Mouse (Mus musculus) ES-Bruce4 (cell line): ENCODE data around the gene Ap3m1. TPM values are rescaled to one million over a fixed set of nuclear protein-coding genes. Genes with fewer than 3 reads are reported as not detected.

ENCODE experiments used
- H3K27ac ChIP-seq: 2 replicates; pipeline ENCODE4 v1.5.1; 2012; ENCODE audit warnings: low read length, inconsistent platforms; ENCODE audit not compliant: insufficient read depth
- H3K27me3 ChIP-seq: 2 replicates; pipeline ENCODE4 v1.6.1; 2012; ENCODE audit warnings: mild to moderate bottlenecking, low read length, inconsistent platforms; ENCODE audit not compliant: control insufficient read depth, poor library complexity, insufficient read depth, severe bottlenecking
- H3K36me3 ChIP-seq: 2 replicates; pipeline ENCODE4 v1.6.1; 2012; ENCODE audit warnings: inconsistent platforms, mild to moderate bottlenecking, low read length, moderate library complexity; ENCODE audit not compliant: control insufficient read depth, poor library complexity, insufficient read depth, severe bottlenecking
- H3K4me1 ChIP-seq: one replicate; pipeline ENCODE4 v1.8.1; 2011; ENCODE audit warnings: low read length; ENCODE audit not compliant: control insufficient read depth, insufficient read depth
- H3K4me3 ChIP-seq: 2 replicates; pipeline ENCODE4 v1.5.1; 2011; ENCODE audit warnings: low read depth, mild to moderate bottlenecking, low read length
- H3K9ac ChIP-seq: 2 replicates; pipeline ENCODE4 v1.6.1; 2012; ENCODE audit warnings: low read depth, mild to moderate bottlenecking, inconsistent platforms; ENCODE audit not compliant: poor library complexity, severe bottlenecking
- H3K9me3 ChIP-seq: replicated peaks from 2 replicates; pipeline ENCODE4 v1.6.1; 2012; ENCODE audit warnings: mild to moderate bottlenecking, low read length, inconsistent platforms; ENCODE audit not compliant: control insufficient read depth, poor library complexity, insufficient read depth, severe bottlenecking
- CTCF ChIP-seq: IDR thresholded peaks from one replicate; pipeline ENCODE4 v1.8.1; 2011; ENCODE audit warnings: low read depth, low read length
- EP300 ChIP-seq: IDR thresholded peaks from 2 replicates; pipeline ENCODE4 v1.6.1; 2011; ENCODE audit warnings: low read depth, low read length; ENCODE audit not compliant: insufficient read depth
- POLR2A ChIP-seq: IDR thresholded peaks from one replicate; pipeline ENCODE4 v1.8.1; 2011; ENCODE audit warnings: low read length; ENCODE audit not compliant: insufficient read depth
- polyA plus RNA-seq: library from polyadenylated mRNA; stranded (reverse); fragments of >200 nt; gene quantifications from 2 replicates; pipeline ENCODE4 v1.2.4, GENCODE M21; 2011; ENCODE audit warnings: low read depth; ENCODE audit not compliant: missing spikeins, insufficient read depth, insufficient read length

Ap3m1 gene
- polyA plus RNA-seq, 1 experiment = 103 TPM

DNA sequence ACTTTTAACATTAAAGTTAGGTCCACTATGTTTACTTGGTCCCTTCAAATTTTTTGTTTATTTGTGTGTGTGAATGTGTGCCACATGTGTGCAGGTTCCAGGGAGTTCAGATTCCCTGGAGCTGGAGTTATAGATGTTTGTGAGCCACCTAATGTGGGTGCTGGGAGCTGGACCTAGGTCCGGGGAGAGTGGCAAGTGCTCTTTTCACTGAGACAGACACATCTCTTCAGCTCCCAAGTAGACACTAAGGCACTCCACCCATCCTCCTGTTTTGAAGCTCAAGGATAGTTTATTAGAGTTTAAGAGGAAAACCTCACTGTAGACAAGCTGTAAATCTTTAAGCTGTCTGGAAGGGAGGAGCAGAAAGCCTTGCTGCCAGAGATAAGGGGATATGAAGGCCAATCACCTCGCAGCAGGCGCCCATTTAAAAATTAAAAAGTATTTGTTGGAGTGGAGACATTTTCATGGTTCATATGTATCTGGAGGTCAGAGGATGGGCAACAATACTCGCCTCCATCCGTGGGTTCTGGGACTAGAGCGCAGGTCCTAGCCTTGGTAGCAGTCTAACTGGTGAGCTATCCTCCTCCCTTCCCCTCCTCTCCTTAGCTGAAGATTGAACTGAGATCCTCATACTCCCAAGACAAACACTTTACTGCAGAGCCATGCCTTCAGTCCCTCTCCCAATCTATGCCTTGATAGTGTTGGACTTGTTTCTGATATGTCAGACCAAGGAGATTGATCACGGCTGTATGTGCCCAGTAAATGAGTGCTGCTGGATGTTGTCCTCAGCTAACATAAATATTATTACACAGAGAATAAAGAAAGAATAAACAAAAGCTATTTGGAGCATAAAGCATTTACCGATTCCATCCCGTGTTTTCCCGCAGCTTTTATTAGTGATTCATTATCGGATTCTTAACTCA, 22.4 kb upstream of the Ap3m1 start:
- Histone ChIP-seq H3K36me3 (no peaks in the 10 kb centered on the region), H3K4me1 (no peaks in the 10 kb centered on the region), H3K27me3 (no peaks in the 10 kb centered on the region), H3K9ac (no peak overlapping the region), H3K27ac (no peak overlapping the region), H3K4me3 (no peak overlapping the region), H3K9me3 (no peaks in the 10 kb centered on the region)
- TF ChIP-seq POLR2A (no peak), CTCF (no peak), EP300 (no peak)

DNA sequence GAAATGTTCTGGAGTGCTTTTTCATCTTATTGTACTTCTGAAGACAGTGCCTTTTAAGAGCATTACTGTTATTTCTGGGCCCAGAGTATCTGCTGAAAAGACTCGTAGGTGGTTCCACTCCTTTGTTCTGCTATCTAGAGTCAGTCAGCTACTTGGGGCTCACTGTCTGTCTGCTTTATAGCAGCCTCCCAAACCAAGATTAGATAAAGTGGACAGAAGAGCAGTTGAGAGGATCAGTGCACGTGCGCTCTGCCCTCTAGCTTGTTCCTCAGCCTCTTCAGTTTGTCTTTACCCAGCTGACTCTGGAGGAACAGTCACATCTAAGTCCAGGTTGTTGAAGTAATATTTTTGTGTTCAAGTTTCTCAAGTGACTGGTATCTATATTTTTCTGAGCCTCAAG, 21.7 kb upstream of the Ap3m1 start:
- TF ChIP-seq EP300 = no peak
- no peak for TF ChIP-seq CTCF
- TF ChIP-seq POLR2A = no peak
- no peaks in the 10 kb centered on the region for H3K36me3 ChIP-seq

DNA sequence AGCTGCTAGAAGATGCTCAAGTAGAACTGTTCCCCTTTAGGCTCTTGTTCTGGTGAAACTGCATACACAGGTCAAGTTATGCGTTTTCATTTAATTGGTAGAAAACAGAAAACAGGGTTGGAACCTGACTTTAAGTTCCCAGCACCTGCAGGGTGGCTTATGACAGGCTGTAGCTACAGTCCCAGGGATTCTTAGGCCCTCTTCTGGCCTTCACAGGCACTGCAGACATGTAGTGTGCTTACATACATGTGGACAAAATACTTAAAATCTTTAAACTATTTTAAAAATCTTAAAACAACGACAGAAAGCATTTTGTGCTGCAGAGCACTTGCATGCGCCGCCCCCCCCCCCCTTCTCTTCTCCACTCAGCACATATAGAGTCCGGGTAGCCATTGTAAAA, 17.3 kb upstream of the Ap3m1 start:
- Histone ChIP-seq H3K4me3 (no peak overlapping the region), H3K36me3 (no peaks in the 10 kb centered on the region), H3K4me1 (peaks cover 3% of the 10 kb centered on the region), H3K9me3 (no peaks in the 10 kb centered on the region), H3K27me3 (no peaks in the 10 kb centered on the region), H3K27ac (no peak overlapping the region), H3K9ac (no peak overlapping the region)
- TF ChIP-seq CTCF (peak; percentile 31), EP300 (no peak)

More for the DNA sequence above, 21.7 kb upstream of the Ap3m1 start:
- Histone ChIP-seq H3K4me3 (no peak overlapping the region), H3K27ac (no peak overlapping the region), H3K9me3 (no peaks in the 10 kb centered on the region), H3K9ac (no peak overlapping the region), H3K4me1 (no peaks in the 10 kb centered on the region), H3K27me3 (no peaks in the 10 kb centered on the region)

DNA sequence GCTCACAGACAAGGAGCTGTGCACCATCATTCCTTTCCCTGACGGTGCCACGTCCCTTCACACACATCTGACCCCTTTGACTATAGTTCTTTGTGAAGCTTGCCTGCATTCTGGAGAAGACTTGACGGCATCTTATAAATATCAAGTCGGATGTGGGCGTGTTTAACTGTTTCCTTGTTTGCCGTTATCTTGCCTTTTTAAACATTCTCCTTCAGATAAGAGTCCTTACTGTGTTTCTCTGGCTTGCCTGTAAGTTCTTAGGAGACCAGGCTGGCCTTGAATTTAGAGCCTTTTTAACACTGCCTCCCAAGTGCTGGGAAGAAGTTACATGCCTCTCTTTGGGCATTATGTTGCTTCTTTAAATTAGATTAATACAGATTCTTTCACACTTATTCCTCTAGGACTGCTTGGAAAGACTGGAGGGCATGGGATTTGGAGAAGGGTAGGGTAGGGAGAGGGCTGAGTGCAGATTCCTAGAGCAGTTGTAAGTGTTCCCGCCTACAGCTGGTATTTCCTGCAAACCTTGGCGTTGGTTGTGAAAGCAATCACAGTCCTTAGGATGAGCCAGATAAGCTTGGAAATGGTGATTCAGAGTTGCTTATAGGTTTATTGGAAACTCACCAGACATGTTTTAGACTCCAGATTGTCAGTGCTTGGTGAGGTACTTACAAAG, 13.3 kb upstream of the Ap3m1 start:
- H3K9ac ChIP-seq = no peak overlapping the region
- H3K4me1 ChIP-seq = peaks cover 3% of the 10 kb centered on the region
- no peak for TF ChIP-seq EP300
- no peak for TF ChIP-seq POLR2A
- TF ChIP-seq CTCF = no peak
- no peaks in the 10 kb centered on the region for H3K27me3 ChIP-seq
- no peak overlapping the region for H3K27ac ChIP-seq
- no peak overlapping the region for H3K4me3 ChIP-seq
- no peaks in the 10 kb centered on the region for H3K9me3 ChIP-seq
- no peaks in the 10 kb centered on the region; the same call in 1 of the 2 replicates for H3K36me3 ChIP-seq

DNA sequence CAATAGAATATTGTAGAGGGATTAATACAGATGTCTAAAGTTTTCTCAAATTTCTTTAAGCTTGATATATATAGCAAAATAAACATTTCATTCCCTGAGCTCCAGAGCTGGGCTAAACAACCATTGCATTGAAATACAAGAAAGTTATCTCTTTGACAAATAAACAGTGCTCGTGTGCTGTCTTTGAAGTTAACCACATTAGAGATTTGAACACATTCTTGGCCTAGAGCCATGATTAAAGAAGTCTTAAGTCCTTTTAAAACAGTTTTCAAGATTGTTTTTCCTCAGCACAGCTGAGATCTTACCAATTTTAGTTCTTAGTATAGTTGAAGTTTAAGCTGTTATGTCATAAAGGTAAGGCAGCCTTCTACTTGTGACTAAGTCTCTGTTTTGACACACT, 12.0 kb upstream of the Ap3m1 start:
- H3K9ac ChIP-seq = no peak overlapping the region
- no peaks in the 10 kb centered on the region; the same call in 1 of the 2 replicates for H3K36me3 ChIP-seq
- no peaks in the 10 kb centered on the region for H3K27me3 ChIP-seq
- peaks cover 3% of the 10 kb centered on the region for H3K4me1 ChIP-seq
- H3K9me3 ChIP-seq = no peaks in the 10 kb centered on the region
- H3K27ac ChIP-seq = no peak overlapping the region
- H3K4me3 ChIP-seq = no peak overlapping the region
- TF ChIP-seq CTCF (no peak), POLR2A (no peak), EP300 (no peak)
